Mouse (Mus musculus) midbrain, embryonic 11.5 days (tissue): ENCODE results near the gene Rnasek. TPM values are rescaled to one million over a fixed set of nuclear protein-coding genes. Genes with fewer than 3 reads are reported as not detected.

Experiments used
- ATAC-seq: fragments of 200-750 bp; cut with Nextera tagmentation; 2 replicates; pipeline ENCODE4 v1.8.0; 2017; ENCODE audit warnings: moderate TSS enrichment, moderate library complexity; ENCODE audit not compliant: low FRiP score
- DNase-seq: peaks from one replicate; pipeline ENCODE4 v3.0.0; 2015; ENCODE audit warnings: low spot score; ENCODE audit errors: missing footprints
- H3K27ac ChIP-seq: fragments of 300-500 bp; sonication (generic); 2 replicates; pipeline ENCODE4 v1.5.1; 2014; ENCODE audit warnings: low read depth, low read length
- H3K27me3 ChIP-seq: fragments of 300-500 bp; sonication (generic); 2 replicates; pipeline ENCODE4 v1.6.1; 2014; ENCODE audit warnings: mild to moderate bottlenecking, low read length, moderate library complexity, mixed read lengths; ENCODE audit not compliant: control insufficient read depth, insufficient read depth
- H3K36me3 ChIP-seq: fragments of 300-500 bp; sonication (generic); 2 replicates; pipeline ENCODE4 v1.6.1; 2014; ENCODE audit warnings: mild to moderate bottlenecking, low read length, moderate library complexity, mixed read lengths; ENCODE audit not compliant: control insufficient read depth, insufficient read depth
- H3K4me1 ChIP-seq: fragments of 300-500 bp; sonication (generic); 2 replicates; pipeline ENCODE4 v1.6.1; 2014; ENCODE audit warnings: low read length; ENCODE audit not compliant: control insufficient read depth, insufficient read depth
- H3K4me2 ChIP-seq: fragments of 300-500 bp; sonication (generic); 2 replicates; pipeline ENCODE4 v1.6.1; 2014; ENCODE audit warnings: mild to moderate bottlenecking, moderate library complexity
- H3K4me3 ChIP-seq: fragments of 300-500 bp; sonication (generic); 2 replicates; pipeline ENCODE4 v1.5.1; 2014; ENCODE audit warnings: low read depth, low read length
- H3K9ac ChIP-seq: fragments of 300-500 bp; sonication (generic); 2 replicates; pipeline ENCODE4 v1.6.1; 2014; ENCODE audit warnings: low read length
- H3K9me3 ChIP-seq: fragments of 300-500 bp; sonication (generic); 2 replicates; pipeline ENCODE4 v1.6.1; 2016; ENCODE audit warnings: low read length; ENCODE audit not compliant: control insufficient read depth
- whole genome bisulfite sequencing: fragments of 180-500 bp; shearing (Covaris S2); extraction: QIAGEN DNeasy Blood & Tissue Kit; methylation state at CpG from one replicate; pipeline ENCODE4 v1.1.7; 2014; 5-methylcytosine and 5-hydroxymethylcytosine counted together
- polyA plus RNA-seq: library from polyadenylated mRNA; unstranded; fragments of >200 nt; fragmentation: Nextera tagmentation; extraction: Ambion mirVana; gene quantifications from 2 replicates; pipeline ENCODE4 v1.2.1, GENCODE M21; 2014

The Rnasek gene
- polyA plus RNA-seq, 1 experiment from 2014 or later: 127 TPM

DNA sequence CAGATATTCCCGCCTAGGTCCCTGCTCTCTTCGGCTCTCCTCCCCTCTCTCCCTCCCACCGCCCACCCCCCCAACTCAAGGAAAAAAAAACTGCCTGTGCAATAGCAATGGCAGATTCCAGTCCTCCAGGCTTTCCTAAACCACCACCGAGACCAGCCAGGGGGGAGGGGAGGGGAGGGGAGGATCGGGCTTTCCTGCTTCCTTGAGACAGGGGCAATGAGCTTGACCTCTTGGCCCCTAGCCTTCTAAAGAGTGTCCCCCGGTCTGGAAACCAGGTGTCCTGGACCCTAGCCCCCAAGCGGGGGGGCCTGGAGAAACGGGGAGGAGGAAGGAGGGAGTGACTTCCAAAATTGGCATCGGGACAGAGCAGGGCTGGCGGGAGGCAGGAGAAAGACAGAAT is 7.1 kb downstream of the Rnasek start:
- H3K27me3 ChIP-seq: peaks cover 28% of the 10 kb centered on the region

DNA sequence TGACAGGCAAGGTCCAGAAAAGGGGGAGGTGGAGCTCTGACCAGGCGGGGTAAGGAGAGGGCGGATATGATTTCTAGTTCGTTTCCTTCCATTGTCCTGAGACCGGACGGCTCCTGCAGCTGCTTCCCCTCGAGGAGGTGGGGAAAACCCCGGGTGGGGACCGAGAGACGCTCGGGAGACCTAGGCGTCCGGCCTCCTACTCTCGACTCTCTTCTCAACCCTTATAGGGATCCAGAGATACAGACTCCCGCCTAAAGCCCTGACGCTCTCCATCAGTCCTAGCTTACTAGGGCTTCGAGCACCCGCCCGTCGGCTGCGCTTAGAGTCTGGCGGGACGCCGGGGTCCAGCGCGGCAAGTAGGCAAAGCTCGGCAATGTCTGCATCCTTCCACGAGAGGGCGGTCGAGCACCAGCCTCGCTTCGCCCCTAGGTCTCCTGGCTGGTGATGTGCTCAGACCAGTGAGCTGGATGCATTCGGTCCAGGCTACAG is 9.4 kb downstream of the Rnasek start:
- H3K27me3 ChIP-seq: peaks cover 49% of the 10 kb centered on the region
- H3K36me3 ChIP-seq: 0 out of 2 replicates have a peak, but pooled peaks cover 2% of the 10 kb centered on the region
- ATAC-seq (peak; percentile 61), DNase-seq (peak; percentile 99)
- H3K4me1 ChIP-seq: peaks cover 5% of the 10 kb centered on the region; the same call in 1 of the 2 replicates
- peak overlapping the region; percentile 17; the same call in 1 of the 2 replicates for H3K4me2 ChIP-seq
- peak overlapping the region; percentile 19; the same call in 1 of the 2 replicates for H3K4me3 ChIP-seq
- no peak overlapping the region for H3K27ac ChIP-seq
- H3K9ac ChIP-seq: no peak overlapping the region
- H3K9me3 ChIP-seq: no peaks in the 10 kb centered on the region
- WGBS: 2% methylated on average over 32 of the region's 32 CpGs

More for the DNA sequence above, 7.1 kb downstream of the Rnasek start:
- H3K4me2 ChIP-seq: peak overlapping the region; percentile 54
- WGBS: 8% methylated on average over 10 of the region's 10 CpGs
- H3K9ac ChIP-seq: peak overlapping the region; percentile 55
- ATAC-seq (no peak), DNase-seq (peak; percentile 95)
- H3K9me3 ChIP-seq: no peaks in the 10 kb centered on the region
- H3K27ac ChIP-seq: no peak overlapping the region
- H3K4me1 ChIP-seq: peaks cover 15% of the 10 kb centered on the region
- H3K4me3 ChIP-seq: peak overlapping the region; percentile 26
- peaks cover 6% of the 10 kb centered on the region for H3K36me3 ChIP-seq

DNA sequence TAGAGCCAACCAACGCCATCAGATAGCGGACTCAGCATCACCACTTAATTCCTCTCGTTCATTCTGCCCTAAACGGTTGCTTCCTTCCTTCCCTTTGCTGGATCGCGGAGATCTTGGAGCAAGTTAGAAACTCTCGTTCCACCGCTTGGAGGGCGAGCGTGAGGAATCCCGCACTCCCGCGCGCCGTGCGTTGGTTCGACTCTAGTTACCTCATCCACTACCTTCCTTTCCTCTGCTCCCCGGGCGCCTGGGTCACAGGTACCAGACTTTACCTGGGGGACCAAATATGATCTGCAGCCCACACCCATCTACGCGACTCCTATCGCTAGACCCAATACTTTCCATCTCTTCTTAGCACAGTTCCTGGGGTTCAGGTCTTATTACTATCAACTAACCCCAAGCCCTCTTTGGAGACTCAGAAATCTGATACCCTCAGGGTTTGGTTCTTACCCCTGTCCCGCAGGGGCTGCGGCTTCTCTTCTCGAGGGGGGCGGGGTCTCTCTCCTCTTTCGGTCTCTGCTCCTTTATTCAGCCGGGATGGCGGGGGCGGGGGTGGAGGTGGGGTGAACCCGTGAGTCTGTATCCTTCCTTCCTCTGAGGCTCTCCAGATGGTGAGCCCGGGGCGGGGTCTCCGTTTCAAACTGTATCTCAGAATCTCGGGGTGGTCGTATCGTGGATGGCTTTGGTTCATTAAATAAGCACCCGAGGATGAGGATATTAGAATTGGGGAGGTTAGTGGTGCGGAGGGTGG is 10.2 kb downstream of the Rnasek start, which contains the start of gene Bcl6b:
Bcl6b (minus strand) TSS at position 539 of the 751 bp plus-strand sequence.
- no peak within 1 kb of the TSS for H3K27ac ChIP-seq
- DNase-seq: no peak
- no peaks in the 10 kb centered on the region for H3K9me3 ChIP-seq
- peak within 1 kb of the TSS; percentile 32 for H3K4me2 ChIP-seq
- H3K4me1 ChIP-seq: peaks cover 5% of the 10 kb centered on the region; the same call in 1 of the 2 replicates
- peak; percentile 1; the same call in 1 of the 2 replicates for ATAC-seq
- H3K9ac ChIP-seq: peak within 1 kb of the TSS; percentile 43; the same call in 1 of the 2 replicates
- peaks cover 53% of the 10 kb centered on the region for H3K27me3 ChIP-seq
- no peaks in the 10 kb centered on the region for H3K36me3 ChIP-seq
- WGBS: 2% methylated on average over 39 of the region's 39 CpGs
- H3K4me3 ChIP-seq: peak within 1 kb of the TSS; percentile 19

DNA sequence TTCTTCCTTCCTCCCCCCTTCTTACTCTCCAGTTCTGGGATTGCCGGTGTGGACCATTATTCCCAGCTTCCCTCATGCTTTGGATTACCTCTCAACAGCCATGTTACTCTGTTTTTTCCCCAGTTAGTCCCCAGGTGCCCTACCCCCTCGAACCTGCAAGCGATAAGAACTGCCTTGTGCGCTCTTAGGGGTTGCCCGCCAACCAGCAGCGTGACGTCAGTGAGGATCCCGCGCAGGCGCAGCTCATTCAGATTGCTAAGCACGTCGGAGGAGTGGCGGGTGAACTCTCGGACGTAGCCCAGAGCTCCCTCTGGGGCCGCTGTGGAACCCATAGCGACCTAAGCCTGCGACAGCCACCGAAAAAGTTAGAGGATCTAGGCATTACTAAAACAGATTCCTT is 10.8 kb downstream of the Rnasek start:
- H3K36me3 ChIP-seq: no peaks in the 10 kb centered on the region

DNA sequence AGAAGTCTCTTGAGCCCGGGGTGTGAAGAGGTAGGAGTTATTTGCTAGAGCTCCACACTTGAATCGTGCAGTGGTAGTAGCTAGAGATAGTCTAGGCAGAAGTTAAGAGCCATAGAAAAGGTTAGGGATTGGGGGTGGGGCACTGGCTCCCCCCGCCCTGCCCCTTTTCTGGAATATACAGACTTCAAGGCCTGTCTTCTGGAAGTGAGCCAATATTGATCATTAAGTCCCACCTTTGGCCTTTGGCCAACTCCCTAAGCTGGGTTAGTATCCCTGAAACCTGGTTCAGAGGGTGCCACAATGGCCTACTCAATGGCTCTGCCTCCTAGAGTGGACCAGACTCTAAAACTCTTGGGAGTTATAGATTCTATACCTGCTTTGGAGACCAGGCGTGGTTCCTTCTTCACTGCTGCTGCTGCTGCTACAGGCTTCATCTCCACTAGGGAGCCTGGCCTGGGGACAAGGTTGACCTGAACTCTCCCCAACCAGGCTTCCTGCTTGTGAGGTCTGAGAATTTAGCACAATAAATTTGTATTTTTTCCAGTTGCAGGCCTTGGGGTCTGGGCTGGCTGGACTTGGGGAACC is 11.9 kb downstream of the Rnasek start:
- Histone ChIP-seq H3K36me3 (no peaks in the 10 kb centered on the region), H3K4me1 (peaks cover 5% of the 10 kb centered on the region; the same call in 1 of the 2 replicates), H3K4me2 (no peak overlapping the region), H3K27ac (no peak overlapping the region), H3K9me3 (no peaks in the 10 kb centered on the region), H3K27me3 (peaks cover 53% of the 10 kb centered on the region), H3K9ac (no peak overlapping the region), H3K4me3 (no peak overlapping the region)
- WGBS: 84% methylated on average over 4 of the region's 4 CpGs
- ATAC-seq (no peak), DNase-seq (no peak)

More for the DNA sequence above, 10.8 kb downstream of the Rnasek start:
- H3K9ac ChIP-seq: peak overlapping the region; percentile 43; the same call in 1 of the 2 replicates
- peak; percentile 98 for DNase-seq
- no peaks in the 10 kb centered on the region for H3K9me3 ChIP-seq
- H3K4me2 ChIP-seq: peak overlapping the region; percentile 32
- H3K27me3 ChIP-seq: peaks cover 53% of the 10 kb centered on the region
- H3K27ac ChIP-seq: no peak overlapping the region
- ATAC-seq: peak; percentile 57
- WGBS: 2% methylated on average over 19 of the region's 19 CpGs
- H3K4me1 ChIP-seq: peaks cover 5% of the 10 kb centered on the region; the same call in 1 of the 2 replicates
- H3K4me3 ChIP-seq: peak overlapping the region; percentile 19

DNA sequence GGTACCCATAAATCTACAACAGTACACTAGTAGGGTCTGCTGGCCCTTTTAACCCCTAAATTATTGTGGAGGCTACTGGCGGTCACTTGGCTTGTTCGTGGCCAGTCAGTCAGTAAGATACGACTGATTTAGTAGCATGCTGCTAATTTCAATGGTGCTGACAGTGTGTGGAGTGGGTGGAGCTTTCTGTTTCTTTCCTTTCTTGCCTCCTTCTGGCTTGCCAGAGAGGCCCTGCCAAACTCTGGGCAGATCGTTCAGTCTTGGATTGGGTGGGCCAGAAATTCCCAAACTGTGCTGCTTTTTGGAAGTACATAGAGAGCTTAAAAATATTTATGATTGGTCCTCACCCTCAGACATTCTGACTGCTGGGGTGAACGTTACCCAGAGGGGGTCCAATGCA is 12.5 kb downstream of the Rnasek start:
- no peak overlapping the region for H3K9ac ChIP-seq

DNA sequence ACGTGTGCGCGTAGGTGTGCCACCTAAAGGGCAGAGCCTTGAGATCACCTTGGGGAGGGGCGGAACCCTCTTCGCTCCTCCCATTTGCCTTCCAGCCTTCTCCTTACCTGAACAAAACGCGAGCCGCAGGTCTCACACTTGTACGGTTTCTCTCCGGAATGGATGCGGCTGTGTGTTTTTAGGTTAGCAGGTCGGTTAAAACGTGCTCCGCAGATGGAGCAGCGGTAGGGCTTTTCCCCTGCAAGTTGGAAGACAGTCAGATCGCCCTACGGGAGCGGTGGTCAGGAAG is 13.1 kb downstream of the Rnasek start:
- H3K9me3 ChIP-seq: no peaks in the 10 kb centered on the region
- H3K4me1 ChIP-seq: peaks cover 4% of the 10 kb centered on the region
- H3K36me3 ChIP-seq: no peaks in the 10 kb centered on the region
- H3K9ac ChIP-seq: peak overlapping the region; percentile 36; the same call in 1 of the 2 replicates
- peak overlapping the region; percentile 0; the same call in 1 of the 2 replicates for H3K4me3 ChIP-seq
- ATAC-seq (no peak), DNase-seq (peak; percentile 90)
- H3K27ac ChIP-seq: no peak overlapping the region
- H3K27me3 ChIP-seq: peaks cover 53% of the 10 kb centered on the region
- 6% methylated on average over 18 of the region's 18 CpGs for WGBS
- peak overlapping the region; percentile 16 for H3K4me2 ChIP-seq

More for the DNA sequence above, 12.5 kb downstream of the Rnasek start:
- ATAC-seq (no peak), DNase-seq (no peak)
- no peaks in the 10 kb centered on the region; the same call in 1 of the 2 replicates for H3K4me1 ChIP-seq
- peaks cover 53% of the 10 kb centered on the region for H3K27me3 ChIP-seq
- no peaks in the 10 kb centered on the region for H3K36me3 ChIP-seq
- no peak overlapping the region; the same call in 1 of the 2 replicates for H3K4me2 ChIP-seq
- H3K4me3 ChIP-seq: no peak overlapping the region
- no peaks in the 10 kb centered on the region for H3K9me3 ChIP-seq
- no peak overlapping the region for H3K27ac ChIP-seq
- 50% methylated on average over 5 of the region's 5 CpGs for WGBS

DNA sequence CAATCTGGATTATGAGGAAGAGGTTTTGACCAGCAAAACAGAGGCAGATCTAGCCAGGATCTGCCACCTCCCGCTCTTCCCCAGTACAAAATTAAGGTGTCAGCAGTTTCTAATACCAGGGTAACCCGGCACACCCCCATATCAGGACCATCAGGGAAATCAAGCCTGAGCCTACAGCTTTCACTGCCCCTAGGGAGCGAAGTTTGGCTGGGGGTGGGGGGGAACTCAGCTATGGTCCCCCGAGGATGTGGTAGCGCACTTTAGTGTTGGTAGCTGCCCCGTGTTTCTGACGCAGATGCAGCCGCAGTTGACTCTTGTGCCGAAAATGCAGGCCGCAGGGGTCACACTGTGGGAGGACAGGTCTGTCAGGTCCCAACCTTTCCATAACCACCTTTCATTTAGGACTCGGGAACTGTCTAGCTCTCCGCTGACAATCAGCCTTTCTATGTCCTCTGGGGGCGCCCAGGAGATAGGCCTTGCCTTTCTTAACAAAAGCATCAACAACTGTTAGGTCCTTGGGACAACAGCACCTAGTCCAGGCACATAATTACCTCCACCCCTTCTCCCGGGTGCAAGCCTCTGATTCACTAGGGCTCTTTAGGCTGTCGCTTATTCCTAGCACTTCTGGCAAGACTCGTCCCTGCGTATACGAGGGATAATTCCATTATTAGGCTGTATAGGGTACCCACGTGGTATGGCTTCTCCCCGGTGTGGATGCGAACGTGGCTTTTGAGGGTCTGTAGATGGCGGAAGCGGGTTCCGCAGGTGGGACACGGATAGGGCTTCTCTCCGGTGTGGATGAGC is 13.6 kb downstream of the Rnasek start:
- Histone ChIP-seq H3K36me3 (no peaks in the 10 kb centered on the region), H3K4me1 (peaks cover 4% of the 10 kb centered on the region; the same call in 1 of the 2 replicates), H3K4me2 (peak overlapping the region; percentile 16), H3K27me3 (peaks cover 53% of the 10 kb centered on the region), H3K9me3 (no peaks in the 10 kb centered on the region), H3K27ac (no peak overlapping the region), H3K4me3 (peak overlapping the region; percentile 0; the same call in 1 of the 2 replicates), H3K9ac (peak overlapping the region; percentile 36; the same call in 1 of the 2 replicates)
- 18% methylated on average over 27 of the region's 27 CpGs for WGBS
- no peak for ATAC-seq
- DNase-seq: peak; percentile 89
